Mouse (Mus musculus) MEL (cell line): ENCODE results near the gene Tmem115. TPM values are rescaled to one million over a fixed set of nuclear protein-coding genes. Genes with fewer than 3 reads are reported as not detected.

Experiments
- DNase-seq: peaks from one replicate; pipeline ENCODE4 v3.0.0; 2011; ENCODE audit warnings: low read depth, low spot score
- H3K27ac ChIP-seq: 2 replicates; pipeline ENCODE4 v1.5.1; 2012; ENCODE audit warnings: low read depth, mild to moderate bottlenecking, control low read depth, low read length, moderate library complexity; ENCODE audit not compliant: control insufficient read depth
- H3K27me3 ChIP-seq, 2 experiments: fragments of 150-350 bp in 1 of 2; sonication (generic) in 1 of 2; 2 replicates each; pipeline ENCODE4 v1.6.1; 2012; ENCODE audit warnings: low read length in 2 of 2, mild to moderate bottlenecking in 2 of 2, improper control_type of control experiment in 1 of 2, moderate library complexity in 1 of 2; ENCODE audit not compliant: insufficient read depth in 2 of 2, control insufficient read depth in 1 of 2
- H3K36me3 ChIP-seq, 2 experiments: 2 replicates each; pipeline ENCODE4 v1.6.1; 2012 to 2014; ENCODE audit warnings: low read length in 2 of 2, improper control_type of control experiment in 1 of 2, inconsistent platforms in 1 of 2, mild to moderate bottlenecking in 1 of 2; ENCODE audit not compliant: insufficient read depth in 2 of 2, control insufficient read depth in 1 of 2
- H3K4me1 ChIP-seq, 2 experiments: fragments of 150-350 bp in 1 of 2; sonication (generic) in 1 of 2; 2 replicates each; pipeline ENCODE4 v1.6.1; 2012; ENCODE audit warnings: low read length in 2 of 2, improper control_type of control experiment in 1 of 2, mild to moderate bottlenecking in 1 of 2; ENCODE audit not compliant: insufficient read depth in 2 of 2, control insufficient read depth in 1 of 2
- H3K4me3 ChIP-seq, 2 experiments: fragments of 150-350 bp in 1 of 2; sonication (generic) in 1 of 2; 2 replicates each; pipeline ENCODE4 v1.5.1; 2012; ENCODE audit warnings: low read depth in 2 of 2, low read length in 2 of 2, mild to moderate bottlenecking in 2 of 2, moderate library complexity in 2 of 2, control low read depth in 1 of 2, improper control_type of control experiment in 1 of 2; ENCODE audit not compliant: control insufficient read depth in 1 of 2, insufficient read depth in 1 of 2
- H3K79me2 ChIP-seq: 2 replicates; pipeline ENCODE4 v1.6.1; 2012; ENCODE audit warnings: mild to moderate bottlenecking, low read length, moderate library complexity; ENCODE audit not compliant: control insufficient read depth, poor library complexity, insufficient read depth
- H3K9ac ChIP-seq: 2 replicates; pipeline ENCODE4 v1.6.1; 2012; ENCODE audit warnings: low read depth, mild to moderate bottlenecking, control low read depth, low read length, moderate library complexity; ENCODE audit not compliant: control insufficient read depth, poor library complexity, severe bottlenecking
- H3K9me3 ChIP-seq: fragments of 150-350 bp; sonication (generic); replicated peaks from 2 replicates; pipeline ENCODE4 v1.6.1; 2012; ENCODE audit warnings: mild to moderate bottlenecking, low read length, improper control_type of control experiment, moderate library complexity; ENCODE audit not compliant: insufficient read depth
- CHD1 ChIP-seq: IDR thresholded peaks from 2 replicates; pipeline ENCODE4 v1.6.1; 2012; ENCODE audit warnings: low read depth, mild to moderate bottlenecking, inconsistent platforms, low read length, improper control_type of control experiment
- CTCF ChIP-seq, 3 experiments: IDR thresholded peaks in 2 of 3; conservative IDR thresholded peaks in 1 of 3; 2 replicates each; pipeline ENCODE4 v1.5.1; 2011 to 2012; ENCODE audit warnings: low read length in 3 of 3, low read depth in 2 of 3, mild to moderate bottlenecking in 2 of 3, improper control_type of control experiment in 1 of 3, inconsistent platforms in 1 of 3, mixed read lengths in 1 of 3, moderate library complexity in 1 of 3; ENCODE audit not compliant: control insufficient read depth in 1 of 3, insufficient read depth in 1 of 3, poor library complexity in 1 of 3, severe bottlenecking in 1 of 3
- HCFC1 ChIP-seq: IDR thresholded peaks from 2 replicates; pipeline ENCODE4 v1.6.1; 2012; ENCODE audit warnings: low read depth, mild to moderate bottlenecking, inconsistent platforms, low read length, improper control_type of control experiment, moderate library complexity
- MAFK ChIP-seq: IDR thresholded peaks from 2 replicates; pipeline ENCODE4 v1.6.1; 2011; ENCODE audit warnings: low read depth, mild to moderate bottlenecking, low read length, improper control_type of control experiment, borderline replicate concordance
- MAX ChIP-seq: IDR thresholded peaks from 2 replicates; pipeline ENCODE4 v1.6.1; 2011; ENCODE audit warnings: low read length, improper control_type of control experiment
- MAZ ChIP-seq: IDR thresholded peaks from 2 replicates; pipeline ENCODE4 v1.6.1; 2012; ENCODE audit warnings: low read depth, mild to moderate bottlenecking, inconsistent platforms, low read length, improper control_type of control experiment
- MYB ChIP-seq: IDR thresholded peaks from 2 replicates; pipeline ENCODE4 v1.6.1; 2011; ENCODE audit warnings: mild to moderate bottlenecking, low read depth, low read length, improper control_type of control experiment
- MYC ChIP-seq: IDR thresholded peaks from 2 replicates; pipeline ENCODE4 v1.6.1; 2011; ENCODE audit warnings: low read depth, mild to moderate bottlenecking, low read length, improper control_type of control experiment, moderate library complexity
- POLR2AphosphoS2 ChIP-seq: IDR thresholded peaks from 2 replicates; pipeline ENCODE4 v1.6.1; 2011; ENCODE audit warnings: low read length, improper control_type of control experiment
- RAD21 ChIP-seq: IDR thresholded peaks from 2 replicates; pipeline ENCODE4 v1.6.1; 2011; ENCODE audit warnings: mild to moderate bottlenecking, low read depth, low read length, improper control_type of control experiment
- RCOR1 ChIP-seq: IDR thresholded peaks from 2 replicates; pipeline ENCODE4 v1.6.1; 2012; ENCODE audit warnings: low read depth, mild to moderate bottlenecking, inconsistent platforms, low read length, improper control_type of control experiment
- SIN3A ChIP-seq: IDR thresholded peaks from 2 replicates; pipeline ENCODE4 v1.6.1; 2012; ENCODE audit warnings: low read length, improper control_type of control experiment, inconsistent platforms
- SMC3 ChIP-seq: IDR thresholded peaks from 2 replicates; pipeline ENCODE4 v1.6.1; 2011; ENCODE audit warnings: low read depth, low read length, improper control_type of control experiment
- TAL1 ChIP-seq: IDR thresholded peaks from 2 replicates; pipeline ENCODE4 v1.6.1; 2012; ENCODE audit warnings: mild to moderate bottlenecking, inconsistent platforms, low read length, moderate library complexity, mixed read lengths
- TBP ChIP-seq: IDR thresholded peaks from 2 replicates; pipeline ENCODE4 v1.8.0; 2011; ENCODE audit warnings: low read depth, low read length, improper control_type of control experiment
- USF1 ChIP-seq: IDR thresholded peaks from 2 replicates; pipeline ENCODE4 v1.6.1; 2014; ENCODE audit warnings: low read depth, mild to moderate bottlenecking, inconsistent platforms, low read length, improper control_type of control experiment, moderate library complexity
- ZC3H11A ChIP-seq: IDR thresholded peaks from 2 replicates; pipeline ENCODE4 v1.6.1; 2012; ENCODE audit warnings: low read depth, mild to moderate bottlenecking, inconsistent platforms, low read length, improper control_type of control experiment
- ZKSCAN1 ChIP-seq: IDR thresholded peaks from 2 replicates; pipeline ENCODE4 v1.6.1; 2012; ENCODE audit warnings: low read depth, mild to moderate bottlenecking, inconsistent platforms, low read length, improper control_type of control experiment, moderate library complexity
- ZNF384 ChIP-seq: IDR thresholded peaks from 2 replicates; pipeline ENCODE4 v1.6.1; 2012; ENCODE audit warnings: low read depth, mild to moderate bottlenecking, inconsistent platforms, low read length, improper control_type of control experiment
- polyA plus RNA-seq, 2 experiments: library from polyadenylated mRNA; stranded (reverse) in 1 of 2; unstranded in 1 of 2; fragments of >175 nt in 1 of 2; fragments of >200 nt in 1 of 2; gene quantifications; 2 replicates each; pipeline versions ENCODE4 v1.2.1 to v1.2.4; 2012; ENCODE audit warnings: low replicate concordance in 2 of 2, low read depth in 1 of 2; ENCODE audit not compliant: insufficient read length in 2 of 2, insufficient read depth in 1 of 2, missing spikeins in 1 of 2
- total RNA-seq: library from RNA; depleted of rRNA; stranded (reverse); fragments of 300-350 nt; gene quantifications from 2 replicates; pipeline ENCODE4 v1.2.3, GENCODE M21; 2012

The Tmem115 gene
- total and polyA plus RNA-seq, 3 experiments: 34.6 to 39.3 TPM; not detected in 1

- Histone ChIP-seq H3K9ac (no peak overlapping the region), H3K4me1 (peaks cover 0 to 8% of the 10 kb centered on the region in 2 experiments; a peak in 1 of 4 replicates), H3K4me3 (no peak overlapping the region), H3K36me3 (peaks cover 0 to 2% of the 10 kb centered on the region in 2 experiments; a peak in 1 of 4 replicates), H3K9me3 (no peaks in the 10 kb centered on the region), H3K27ac (no peak overlapping the region), H3K27me3 (no peaks in the 10 kb centered on the region), H3K79me2 (peaks cover 4% of the 10 kb centered on the region; the same call in 1 of the 2 replicates)
- TF ChIP-seq TBP (no peak), MYC (no peak), ZKSCAN1 (no peak), MYB (no peak), RAD21 (no peak)
- DNase-seq: no peak
Measured at GRCm38 (mm10) chr9:107544729-107545128, 11.0 kb downstream of the Tmem115 start.

- no peaks in the 10 kb centered on the region for H3K9me3 ChIP-seq
- peaks cover 0 to 8% of the 10 kb centered on the region in 2 experiments; a peak in 1 of 4 replicates for H3K4me1 ChIP-seq
- DNase-seq: no peak
- H3K27me3 ChIP-seq: no peaks in the 10 kb centered on the region
- H3K4me3 ChIP-seq: no peak overlapping the region
- peaks cover 0 to 2% of the 10 kb centered on the region in 2 experiments; a peak in 1 of 4 replicates for H3K36me3 ChIP-seq
- peaks cover 4% of the 10 kb centered on the region; the same call in 1 of the 2 replicates for H3K79me2 ChIP-seq
- no peak overlapping the region for H3K9ac ChIP-seq
- TF ChIP-seq RCOR1 (no peak), CTCF (IDR thresholded peaks at IDR 0.05 in 2 of 3, conservative IDR thresholded peaks at IDR 0.05 in 1 of 3; ENCODE audit: control insufficient read depth in 1 of 3, insufficient read depth in 1 of 3, low read depth in 2 of 3, low read length in 3 of 3, poor library complexity in 1 of 3, severe bottlenecking in 1 of 3) (no peak)
- H3K27ac ChIP-seq: no peak overlapping the region
Measured at GRCm38 (mm10) chr9:107545199-107545598, 11.5 kb downstream of the Tmem115 start.

- TF ChIP-seq USF1 (no peak), MAFK (no peak), RAD21 (peak; percentile 42), MAZ (no peak), CTCF (IDR thresholded peaks at IDR 0.05 in 2 of 3, conservative IDR thresholded peaks at IDR 0.05 in 1 of 3; ENCODE audit: control insufficient read depth in 1 of 3, insufficient read depth in 1 of 3, low read depth in 2 of 3, low read length in 3 of 3, poor library complexity in 1 of 3, severe bottlenecking in 1 of 3) (peak; percentile 85 to 97 (median 93)), MAX (no peak), ZC3H11A (0 out of 2 replicates have a peak, but pooled peaks have one; percentile 5), CHD1 (no peak), HCFC1 (0 out of 2 replicates have a peak, but pooled peaks have one; percentile 21), SMC3 (peak; percentile 56), ZNF384 (no peak), SIN3A (peak; percentile 28; the same call in 1 of the 2 replicates), TAL1 (no peak), POLR2AphosphoS2 (no peak)
- Histone ChIP-seq H3K9me3 (no peaks in the 10 kb centered on the region), H3K9ac (no peak overlapping the region), H3K79me2 (peaks cover 4% of the 10 kb centered on the region; the same call in 1 of the 2 replicates), H3K4me3 (no peak overlapping the region), H3K27me3 (no peaks in the 10 kb centered on the region), H3K36me3 (peaks cover 0 to 2% of the 10 kb centered on the region in 2 experiments; a peak in 1 of 4 replicates), H3K4me1 (peaks cover 0 to 8% of the 10 kb centered on the region in 2 experiments; a peak in 1 of 4 replicates), H3K27ac (no peak overlapping the region)
- peak; percentile 80 for DNase-seq
Measured at GRCm38 (mm10) chr9:107545602-107546001, 11.9 kb downstream of the Tmem115 start.
